In genomic region chr5:117593273-117593672, GRCm38 (mm10) we compare ENCODE assay signal across 24 mouse cellular contexts.
A peak's percentile ranks its signal among the peaks of the same experiment; 100 is the strongest.
DNase-seq lines count a peak whose midpoint lies in the region; ATAC-seq and TF ChIP-seq lines count a peak whose summit lies in the region.
"Had no signal": no experiment of that assay in that cellular context is flagged by ENCODE, and none has a peak within 500 bp of the region (broad histone marks: within the 10 kb centered on the region; RNA-seq: fewer than 3 reads in every experiment).

No protein-coding gene starts in this region.

- no peaks in the 10 kb centered on the region for H3K27me3 ChIP-seq in hindbrain, embryonic 13.5 days
- H3K27me3 ChIP-seq in hindbrain, embryonic 10.5 days (ENCODE audit: insufficient read depth, poor library complexity, severe bottlenecking): no peaks in the 10 kb centered on the region
- 0 out of 2 replicates have a peak, but pooled peaks cover 5% of the 10 kb centered on the region for H3K27me3 ChIP-seq in neural tube, embryonic 13.5 days
- no peaks in the 10 kb centered on the region for H3K27me3 ChIP-seq in hindbrain, embryonic 16.5 days (replicated peaks; ENCODE audit: control insufficient read depth, insufficient read depth, low read length)
- H3K27me3 ChIP-seq in stomach, postnatal 0 days (ENCODE audit: control insufficient read depth, insufficient read depth, low read length): no peaks in the 10 kb centered on the region
- H3K27me3 ChIP-seq: CH12.LX had no signal

- ATAC-seq in hindbrain, embryonic 13.5 days (ENCODE audit: low FRiP score): peak; percentile 43; the same call in 1 of the 2 replicates
- ATAC-seq in neural tube, embryonic 13.5 days (ENCODE audit: low read depth): peak; percentile 27; the same call in 1 of the 2 replicates
- no peak for ATAC-seq in hindbrain, embryonic 16.5 days
- no peak for ATAC-seq in stomach, postnatal 0 days (ENCODE audit: low FRiP score, low TSS enrichment)
- ATAC-seq: inflammation-experienced regulatory T-cells, adult 6 months; liver, postnatal 0 days; Patski had no signal

- no peak for TF ChIP-seq CTCF in stomach, postnatal 0 days (IDR thresholded peaks at IDR 0.05; ENCODE audit: low read depth)

- H3K9ac ChIP-seq in hindbrain, embryonic 13.5 days: no peak overlapping the region
- H3K9ac ChIP-seq in neural tube, embryonic 13.5 days: no peak overlapping the region
- H3K9ac ChIP-seq in hindbrain, embryonic 16.5 days (ENCODE audit: low read depth, low read length): no peak overlapping the region
- H3K9ac ChIP-seq in stomach, postnatal 0 days (ENCODE audit: low read length): no peak overlapping the region
- H3K9ac ChIP-seq: limb, embryonic 12.5 days; liver, postnatal 0 days had no signal

- H3K27ac ChIP-seq in hindbrain, embryonic 13.5 days: no peak overlapping the region
- H3K27ac ChIP-seq in hindbrain, embryonic 10.5 days: no peak overlapping the region
- H3K27ac ChIP-seq in neural tube, embryonic 13.5 days (replicated peaks): 0 out of 2 replicates have a peak overlapping the region, but pooled peaks have one; percentile 40
- H3K27ac ChIP-seq in hindbrain, embryonic 16.5 days (ENCODE audit: low read depth, low read length): no peak overlapping the region
- no peak overlapping the region for H3K27ac ChIP-seq in stomach, postnatal 0 days (replicated peaks)
- H3K27ac ChIP-seq: gastrocnemius, adult 2 months; limb, embryonic 12.5 days had no signal

- 46% methylated on average over 19 of the region's 19 CpGs for WGBS in hindbrain, embryonic 13.5 days
- whole genome bisulfite sequencing in hindbrain, embryonic 10.5 days: 74% methylated on average over 19 of the region's 19 CpGs
- 57% methylated on average over 19 of the region's 19 CpGs for WGBS in neural tube, embryonic 13.5 days
- WGBS in hindbrain, embryonic 16.5 days: 48% methylated on average over 19 of the region's 19 CpGs
- WGBS in stomach, postnatal 0 days: 38% methylated on average over 19 of the region's 19 CpGs

- H3K4me3 ChIP-seq in hindbrain, embryonic 13.5 days: no peak overlapping the region
- H3K4me3 ChIP-seq in hindbrain, embryonic 10.5 days: no peak overlapping the region
- no peak overlapping the region for H3K4me3 ChIP-seq in neural tube, embryonic 13.5 days
- H3K4me3 ChIP-seq in hindbrain, embryonic 16.5 days (ENCODE audit: low read length): no peak overlapping the region
- no peak overlapping the region for H3K4me3 ChIP-seq in stomach, postnatal 0 days (ENCODE audit: low read depth, low read length)
- H3K4me3 ChIP-seq: gastrocnemius, adult 2 months; limb, embryonic 12.5 days had no signal

- H3K9me3 ChIP-seq in hindbrain, embryonic 13.5 days: no peaks in the 10 kb centered on the region
- no peaks in the 10 kb centered on the region for H3K9me3 ChIP-seq in hindbrain, embryonic 10.5 days
- no peaks in the 10 kb centered on the region for H3K9me3 ChIP-seq in neural tube, embryonic 13.5 days
- H3K9me3 ChIP-seq in hindbrain, embryonic 16.5 days (ENCODE audit: control insufficient read depth, low read length): no peaks in the 10 kb centered on the region
- no peaks in the 10 kb centered on the region for H3K9me3 ChIP-seq in stomach, postnatal 0 days (ENCODE audit: control insufficient read depth, low read length)
- H3K9me3 ChIP-seq: limb, embryonic 12.5 days had no signal

- TF ChIP-seq EP300 in stomach, postnatal 0 days (optimal IDR thresholded peaks at IDR 0.05): no peak

- H3K4me2 ChIP-seq in hindbrain, embryonic 13.5 days: no peak overlapping the region
- no peak overlapping the region for H3K4me2 ChIP-seq in neural tube, embryonic 13.5 days
- H3K4me2 ChIP-seq in hindbrain, embryonic 16.5 days (ENCODE audit: low read length): peak overlapping the region; percentile 21; the same call in 1 of the 2 replicates
- no peak overlapping the region for H3K4me2 ChIP-seq in stomach, postnatal 0 days (replicated peaks; ENCODE audit: low read depth)
- H3K4me2 ChIP-seq: limb, embryonic 12.5 days; liver, embryonic 11.5 days had no signal

- peaks cover 8% of the 10 kb centered on the region for H3K4me1 ChIP-seq in hindbrain, embryonic 13.5 days (replicated peaks)
- no peaks in the 10 kb centered on the region for H3K4me1 ChIP-seq in hindbrain, embryonic 10.5 days (replicated peaks)
- H3K4me1 ChIP-seq in neural tube, embryonic 13.5 days (replicated peaks): peaks cover 7% of the 10 kb centered on the region; the same call in 1 of the 2 replicates
- no peaks in the 10 kb centered on the region; the same call in none of the 2 replicates for H3K4me1 ChIP-seq in hindbrain, embryonic 16.5 days (ENCODE audit: control insufficient read depth, insufficient read depth, low read depth, low read length)
- H3K4me1 ChIP-seq in stomach, postnatal 0 days (replicated peaks; ENCODE audit: control insufficient read depth, insufficient read depth): no peaks in the 10 kb centered on the region

- no peaks in the 10 kb centered on the region for H3K36me3 ChIP-seq in hindbrain, embryonic 13.5 days
- H3K36me3 ChIP-seq in hindbrain, embryonic 10.5 days: no peaks in the 10 kb centered on the region
- H3K36me3 ChIP-seq in neural tube, embryonic 13.5 days: no peaks in the 10 kb centered on the region
- no peaks in the 10 kb centered on the region for H3K36me3 ChIP-seq in hindbrain, embryonic 16.5 days (ENCODE audit: control insufficient read depth, insufficient read depth, low read length)
- H3K36me3 ChIP-seq in stomach, postnatal 0 days (ENCODE audit: control insufficient read depth, insufficient read depth, low read length): no peaks in the 10 kb centered on the region
- H3K36me3 ChIP-seq: G1E; limb, embryonic 12.5 days had no signal

- no peak for DNase-seq in hindbrain, embryonic 10.5 days (ENCODE audit: low spot score)
- no peak for DNase-seq in neural tube, embryonic 10.5 days (ENCODE audit: extremely low spot score, low spot score)
- DNase-seq in stomach, postnatal 0 days (ENCODE audit: low spot score): peak; percentile 27
- no peak for DNase-seq in cerebellum, postnatal 14 days
- DNase-seq in retina, embryonic 14.5 days (ENCODE audit: low spot score): no peak
- DNase-seq: adrenal gland, adult 8-10 months; B cell, adult 2 months; cerebellum, postnatal 10 days; gastrocnemius, adult 2 months; kidney, postnatal 25 days; liver, postnatal 0 days; lung, postnatal 14 days; retina, postnatal 1 day; right cerebral cortex, postnatal 25 days; spleen, adult 18-20 months had no signal

Comparison
In these comparisons a context has a peak if more than half of its experiments do, and no peak if none do; other contexts are left out.
1. ATAC-seq: peak in hindbrain, embryonic 13.5 days (single experiment) and neural tube, embryonic 13.5 days (single experiment); none in hindbrain, embryonic 16.5 days (single experiment) and stomach, postnatal 0 days (single experiment).